Mouse (Mus musculus) bone marrow macrophage, adult 2 months (primary cell): ENCODE data around the gene Rhbdd3. TPM values are rescaled to one million over a fixed set of nuclear protein-coding genes. Genes with fewer than 3 reads are reported as not detected.

Experiments used
- H3K27ac ChIP-seq: 2 replicates; pipeline ENCODE4 v1.5.1; 2012; ENCODE audit warnings: low read depth, low read length; ENCODE audit not compliant: insufficient read depth
- H3K4me1 ChIP-seq: 2 replicates; pipeline ENCODE4 v1.6.1; 2012; ENCODE audit warnings: low read length; ENCODE audit not compliant: control insufficient read depth, insufficient read depth
- H3K4me3 ChIP-seq: 2 replicates; pipeline ENCODE4 v1.5.1; 2012; ENCODE audit warnings: mild to moderate bottlenecking, low read length, moderate library complexity; ENCODE audit not compliant: insufficient read depth
- CTCF ChIP-seq: IDR thresholded peaks from 2 replicates; pipeline ENCODE4 v1.5.1; 2012; ENCODE audit warnings: low read depth, mild to moderate bottlenecking, low read length, moderate library complexity
- POLR2A ChIP-seq: IDR thresholded peaks from 2 replicates; pipeline ENCODE4 v1.6.1; 2012; ENCODE audit warnings: mild to moderate bottlenecking, low read depth, low read length, borderline replicate concordance
- polyA plus RNA-seq: library from polyadenylated mRNA; stranded (reverse); fragments of >200 nt; gene quantifications from 2 replicates; pipeline ENCODE4 v1.2.4, GENCODE M21; 2012; ENCODE audit not compliant: missing spikeins, insufficient read depth, insufficient read length

Gene Rhbdd3
- polyA plus RNA-seq, 1 experiment = 15.0 TPM

DNA sequence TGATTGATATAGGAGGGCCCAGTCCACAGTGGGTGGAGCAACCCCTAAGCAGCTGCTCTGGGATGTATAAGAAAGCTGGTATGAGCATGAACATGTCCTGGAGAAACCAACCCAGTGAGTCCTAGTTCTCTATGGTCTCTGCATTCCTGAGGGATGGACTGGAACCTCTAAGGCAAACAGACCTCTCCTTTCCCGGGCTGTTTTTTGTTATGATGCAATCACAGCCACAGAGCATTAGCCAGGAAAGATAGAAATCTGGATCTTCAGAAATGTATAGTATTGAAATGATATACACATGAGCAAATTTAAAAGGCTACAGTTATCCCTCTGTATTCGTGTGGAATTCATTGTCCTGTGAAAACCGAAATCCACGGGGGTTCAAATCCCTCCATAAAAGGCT, 27.0 kb downstream of the Rhbdd3 start:
- TF ChIP-seq CTCF (no peak), POLR2A (no peak)
- no peaks in the 10 kb centered on the region for H3K4me1 ChIP-seq
- no peak overlapping the region for H3K27ac ChIP-seq
- no peak overlapping the region for H3K4me3 ChIP-seq

GRCm38 (mm10) chr11:5129035-5129480, 30.3 kb downstream of the Rhbdd3 start:
- Histone ChIP-seq H3K4me3 (no peak overlapping the region), H3K4me1 (peaks cover 12% of the 10 kb centered on the region), H3K27ac (no peak overlapping the region)
- TF ChIP-seq CTCF = no peak
- TF ChIP-seq POLR2A = no peak

- TF ChIP-seq POLR2A = no peak
- no peak for TF ChIP-seq CTCF
- peaks cover 12% of the 10 kb centered on the region for H3K4me1 ChIP-seq
- H3K4me3 ChIP-seq = no peak overlapping the region
- H3K27ac ChIP-seq = no peak overlapping the region
Measured at GRCm38 (mm10) chr11:5130111-5130665, 31.5 kb downstream of the Rhbdd3 start.

GRCm38 (mm10) chr11:5132751-5133150, 34.0 kb downstream of the Rhbdd3 start:
- no peak overlapping the region for H3K4me3 ChIP-seq
- TF ChIP-seq CTCF (no peak), POLR2A (no peak)
- H3K27ac ChIP-seq = no peak overlapping the region
- peaks cover 12% of the 10 kb centered on the region for H3K4me1 ChIP-seq

DNA sequence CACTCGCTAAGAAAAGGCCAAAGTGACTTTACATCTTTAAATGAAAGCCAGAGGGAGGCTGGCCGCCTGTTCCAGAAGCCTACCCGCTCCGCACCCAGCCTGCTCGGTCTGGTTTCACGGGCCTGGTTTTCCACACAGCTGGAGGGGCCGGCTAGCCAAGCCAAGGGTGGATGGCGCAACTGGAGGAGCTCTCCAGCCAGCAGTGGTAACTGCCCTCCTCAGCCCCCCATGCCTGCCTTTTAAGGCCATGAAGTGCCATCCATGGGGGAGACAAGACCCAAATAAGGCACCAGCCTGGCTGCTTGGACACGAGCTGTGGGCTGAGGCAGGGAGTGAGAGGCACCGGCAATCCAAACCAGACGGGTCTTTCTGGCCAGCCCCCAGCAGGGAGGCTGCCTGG, 37.2 kb downstream of the Rhbdd3 start:
- Histone ChIP-seq H3K27ac (no peak overlapping the region), H3K4me1 (peaks cover 12% of the 10 kb centered on the region), H3K4me3 (no peak overlapping the region)
- TF ChIP-seq CTCF (no peak), POLR2A (no peak)

GRCm38 (mm10) chr11:5138642-5139041, 39.9 kb downstream of the Rhbdd3 start:
- H3K4me1 ChIP-seq = no peaks in the 10 kb centered on the region
- TF ChIP-seq CTCF (no peak), POLR2A (no peak)
- H3K27ac ChIP-seq = no peak overlapping the region
- H3K4me3 ChIP-seq = no peak overlapping the region

DNA sequence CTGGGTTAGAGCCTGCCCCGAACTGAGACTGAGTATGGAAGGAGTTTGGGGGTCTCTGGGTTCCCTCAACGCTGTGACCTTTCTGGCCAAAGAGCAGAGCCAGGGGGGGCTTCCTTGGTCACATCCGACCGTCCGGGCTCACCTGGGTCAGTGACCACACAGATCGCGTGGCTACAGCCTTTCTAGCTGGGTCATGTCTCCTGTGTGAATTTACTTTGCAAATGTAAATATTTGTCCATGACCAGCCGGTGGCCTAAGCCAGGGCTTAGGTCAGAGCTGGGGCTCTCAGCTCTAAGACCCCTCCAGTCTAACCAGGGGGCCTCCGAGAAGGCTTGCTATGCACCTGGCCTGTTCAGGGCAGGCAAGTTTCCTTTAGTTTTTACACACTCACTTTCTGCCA, 40.6 kb downstream of the Rhbdd3 start:
- Histone ChIP-seq H3K27ac (no peak overlapping the region), H3K4me3 (no peak overlapping the region), H3K4me1 (no peaks in the 10 kb centered on the region)
- TF ChIP-seq POLR2A (no peak), CTCF (no peak)

DNA sequence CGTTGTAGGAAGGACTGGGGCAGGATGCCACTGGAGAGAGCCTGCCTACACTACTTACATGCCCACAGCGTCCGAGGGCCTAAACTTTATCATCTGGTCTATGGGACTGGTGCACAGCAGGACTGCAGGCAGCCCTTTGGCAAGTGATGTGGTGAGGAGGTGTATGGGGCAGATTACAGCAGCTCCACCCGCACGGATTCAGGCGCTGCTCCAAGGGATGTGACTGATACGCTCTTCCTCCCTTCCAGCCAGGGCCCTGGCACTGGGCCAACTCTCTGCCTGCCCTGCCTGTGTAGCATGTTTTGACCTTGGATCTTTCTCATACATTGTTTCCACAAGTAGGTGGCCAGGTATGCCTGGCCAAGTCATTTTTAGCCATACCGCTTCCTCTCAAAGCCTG, 41.9 kb downstream of the Rhbdd3 start:
- no peak overlapping the region for H3K4me3 ChIP-seq
- TF ChIP-seq CTCF = no peak
- TF ChIP-seq POLR2A = no peak
- no peak overlapping the region for H3K27ac ChIP-seq

GRCm38 (mm10) chr11:5141252-5141651, 42.5 kb downstream of the Rhbdd3 start:
- Histone ChIP-seq H3K4me3 (no peak overlapping the region), H3K4me1 (no peaks in the 10 kb centered on the region), H3K27ac (no peak overlapping the region)
- no peak for TF ChIP-seq POLR2A
- TF ChIP-seq CTCF = no peak

More for the DNA sequence above, 41.9 kb downstream of the Rhbdd3 start:
- H3K4me1 ChIP-seq = no peaks in the 10 kb centered on the region

DNA sequence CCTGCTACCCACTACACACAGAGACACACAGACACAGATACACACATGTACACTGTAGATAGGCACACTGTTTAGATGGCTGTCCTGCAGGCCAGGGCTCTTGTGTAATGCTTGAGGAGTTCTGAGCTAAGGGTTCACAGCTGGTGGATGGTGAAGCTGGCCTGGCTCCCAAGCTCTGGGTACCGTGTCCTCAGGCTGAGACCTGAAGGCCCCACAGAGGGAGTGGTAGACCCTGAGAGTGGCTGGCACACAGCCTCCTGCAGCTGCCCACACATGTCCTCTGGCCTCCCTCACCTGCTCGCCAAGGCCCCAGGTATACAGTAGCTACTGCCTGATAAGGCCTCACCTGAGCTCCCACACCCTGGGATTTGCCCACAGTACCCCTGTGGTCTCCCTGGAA, 43.2 kb downstream of the Rhbdd3 start:
- H3K27ac ChIP-seq = no peak overlapping the region
- no peak for TF ChIP-seq POLR2A
- no peak for TF ChIP-seq CTCF
- H3K4me1 ChIP-seq = no peaks in the 10 kb centered on the region
- no peak overlapping the region for H3K4me3 ChIP-seq

DNA sequence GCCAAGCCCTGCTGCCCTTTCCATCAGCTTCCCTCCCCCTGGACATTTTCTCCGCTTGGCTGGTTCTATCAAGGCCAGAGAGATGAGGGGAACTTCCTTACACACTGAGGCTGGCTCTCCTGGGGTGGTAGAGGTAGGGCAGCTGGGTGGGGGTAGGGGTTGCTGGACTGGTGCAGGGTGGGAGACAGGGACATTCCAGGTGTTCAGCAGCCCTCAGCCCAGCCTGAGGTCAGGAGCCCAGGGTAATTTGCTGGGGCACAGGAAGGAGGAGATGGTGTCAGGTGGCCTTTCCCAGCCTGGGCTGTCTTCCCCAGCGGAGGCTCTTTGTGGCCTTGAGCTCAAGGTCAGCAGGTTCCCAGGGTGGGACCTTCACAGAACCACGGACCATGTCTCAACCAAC, 46.9 kb downstream of the Rhbdd3 start:
- Histone ChIP-seq H3K27ac (no peak overlapping the region), H3K4me1 (no peaks in the 10 kb centered on the region), H3K4me3 (no peak overlapping the region)
- TF ChIP-seq CTCF = no peak
- no peak for TF ChIP-seq POLR2A
